Mouse (Mus musculus) CH12.LX (cell line): Measurements from ENCODE around the gene Polr1d. TPM values are rescaled to one million over a fixed set of nuclear protein-coding genes. Genes with fewer than 3 reads are reported as not detected.

Experiments used
- DNase-seq: peaks from one replicate; pipeline ENCODE4 v3.0.0-alpha.2; 2013; ENCODE audit errors: extremely low read depth
- H3K27ac ChIP-seq: 2 replicates; pipeline ENCODE4 v1.5.1; 2012; ENCODE audit warnings: low read depth, mild to moderate bottlenecking, control low read depth, moderate library complexity; ENCODE audit not compliant: insufficient read depth
- H3K27me3 ChIP-seq: replicated peaks from 2 replicates; pipeline ENCODE3; 2012; ENCODE audit warnings: inconsistent platforms
- H3K36me3 ChIP-seq, 2 experiments: replicated peaks in 1 of 2; 2 replicates each; pipeline versions ENCODE3 to v1.6.1; 2012; ENCODE audit warnings: inconsistent platforms in 1 of 2, low read length in 1 of 2, mild to moderate bottlenecking in 1 of 2, mixed read lengths in 1 of 2, moderate library complexity in 1 of 2; ENCODE audit not compliant: control insufficient read depth in 1 of 2, insufficient read depth in 1 of 2
- H3K4me1 ChIP-seq, 2 experiments: 2 replicates each; pipeline ENCODE4 v1.6.1; 2012; ENCODE audit warnings: inconsistent platforms in 1 of 2, moderate library complexity in 1 of 2; ENCODE audit not compliant: insufficient read depth in 2 of 2, control insufficient read depth in 1 of 2
- H3K4me2 ChIP-seq: 2 replicates; pipeline ENCODE4 v1.6.1; 2012; ENCODE audit warnings: low read depth, mild to moderate bottlenecking, control low read depth; ENCODE audit not compliant: poor library complexity, insufficient read depth, severe bottlenecking
- H3K4me3 ChIP-seq, 3 experiments: fragments of 150-350 bp in 1 of 3; sonication (generic) in 1 of 3; replicated peaks in 1 of 3; 2 replicates each; pipeline versions ENCODE3 to v1.5.1; 2011 to 2012; ENCODE audit warnings: low read depth in 2 of 3, low read length in 2 of 3, mild to moderate bottlenecking in 2 of 3, moderate library complexity in 2 of 3, control low read depth in 1 of 3, improper control_type of control experiment in 1 of 3, inconsistent platforms in 1 of 3, mixed read lengths in 1 of 3; ENCODE audit not compliant: poor library complexity in 1 of 3
- H3K79me2 ChIP-seq: replicated peaks from 2 replicates; pipeline ENCODE4 v1.6.1; 2012; ENCODE audit warnings: mild to moderate bottlenecking, moderate library complexity; ENCODE audit not compliant: control insufficient read depth, poor library complexity, insufficient read depth, severe bottlenecking; ENCODE audit errors: extremely low read depth
- H3K9ac ChIP-seq: 2 replicates; pipeline ENCODE4 v1.6.1; 2012; ENCODE audit warnings: low read depth, mild to moderate bottlenecking, control low read depth, moderate library complexity; ENCODE audit not compliant: insufficient read depth
- H3K9me3 ChIP-seq: replicated peaks from 2 replicates; pipeline ENCODE3; 2012; ENCODE audit warnings: low read length, inconsistent platforms, mixed read lengths
- BHLHE40 ChIP-seq: IDR thresholded peaks from 2 replicates; pipeline ENCODE4 v1.6.1; 2011; ENCODE audit warnings: mild to moderate bottlenecking, low read depth, low read length, improper control_type of control experiment
- CHD1 ChIP-seq: IDR thresholded peaks from 2 replicates; pipeline ENCODE4 v1.6.1; 2012; ENCODE audit warnings: low read depth, low read length, improper control_type of control experiment, inconsistent platforms
- CTCF ChIP-seq, 2 experiments: IDR thresholded peaks in 1 of 2; conservative IDR thresholded peaks in 1 of 2; 2 replicates each; pipeline ENCODE4 v1.5.1; 2011 to 2012; ENCODE audit warnings: low read depth in 2 of 2, low read length in 2 of 2, improper control_type of control experiment in 1 of 2, inconsistent platforms in 1 of 2, mild to moderate bottlenecking in 1 of 2, moderate library complexity in 1 of 2
- E2F4 ChIP-seq: IDR thresholded peaks from 2 replicates; pipeline ENCODE4 v1.6.1; 2011; ENCODE audit warnings: low read depth, low read length, improper control_type of control experiment; ENCODE audit not compliant: insufficient replicate concordance
- ELF1 ChIP-seq: IDR thresholded peaks from 2 replicates; pipeline ENCODE4 v1.6.1; 2014; ENCODE audit warnings: low read depth, mild to moderate bottlenecking, inconsistent platforms, low read length, improper control_type of control experiment
- EP300 ChIP-seq: IDR thresholded peaks from 2 replicates; pipeline ENCODE4 v1.6.1; 2011; ENCODE audit warnings: low read length, improper control_type of control experiment
- ETS1 ChIP-seq: conservative IDR thresholded peaks from 2 replicates; pipeline ENCODE4 v1.6.1; 2012; ENCODE audit warnings: low read depth, mild to moderate bottlenecking, inconsistent platforms, low read length, improper control_type of control experiment, moderate library complexity
- HCFC1 ChIP-seq: IDR thresholded peaks from 2 replicates; pipeline ENCODE4 v1.6.1; 2012; ENCODE audit warnings: low read depth, mild to moderate bottlenecking, inconsistent platforms, low read length, improper control_type of control experiment
- IRF4 ChIP-seq: IDR thresholded peaks from 2 replicates; pipeline ENCODE4 v1.6.1; 2014; ENCODE audit warnings: low read depth, mild to moderate bottlenecking, inconsistent platforms, low read length, improper control_type of control experiment
- JUN ChIP-seq: IDR thresholded peaks from 2 replicates; pipeline ENCODE4 v1.6.1; 2011; ENCODE audit warnings: low read depth, mild to moderate bottlenecking, low read length, improper control_type of control experiment, moderate library complexity; ENCODE audit not compliant: insufficient read depth
- JUND ChIP-seq: conservative IDR thresholded peaks from 2 replicates; pipeline ENCODE4 v1.6.1; 2011; ENCODE audit warnings: low read depth, low read length, improper control_type of control experiment
- MAFK ChIP-seq: IDR thresholded peaks from 2 replicates; pipeline ENCODE4 v1.6.1; 2011; ENCODE audit warnings: low read length, improper control_type of control experiment; ENCODE audit not compliant: insufficient replicate concordance
- MAX ChIP-seq: IDR thresholded peaks from 2 replicates; pipeline ENCODE4 v1.6.1; 2011; ENCODE audit warnings: low read length, improper control_type of control experiment
- MAZ ChIP-seq: IDR thresholded peaks from 2 replicates; pipeline ENCODE4 v1.6.1; 2012; ENCODE audit warnings: low read depth, mild to moderate bottlenecking, inconsistent platforms, low read length, improper control_type of control experiment, moderate library complexity
- MEF2A ChIP-seq: IDR thresholded peaks from 2 replicates; pipeline ENCODE4 v1.6.1; 2014; ENCODE audit warnings: low read depth, mild to moderate bottlenecking, inconsistent platforms, low read length, improper control_type of control experiment, borderline replicate concordance
- MXI1 ChIP-seq: IDR thresholded peaks from 2 replicates; pipeline ENCODE4 v1.6.1; 2011; ENCODE audit warnings: mild to moderate bottlenecking, low read depth, low read length, improper control_type of control experiment
- MYC ChIP-seq: IDR thresholded peaks from 2 replicates; pipeline ENCODE4 v1.6.1; 2011; ENCODE audit warnings: low read depth, mild to moderate bottlenecking, improper control_type of control experiment, low read length
- NELFE ChIP-seq: IDR thresholded peaks from 2 replicates; pipeline ENCODE4 v1.6.1; 2011; ENCODE audit warnings: low read depth, low read length, improper control_type of control experiment
- NRF1 ChIP-seq: IDR thresholded peaks from 2 replicates; pipeline ENCODE4 v1.6.1; 2014; ENCODE audit warnings: low read depth, mild to moderate bottlenecking, inconsistent platforms, low read length, improper control_type of control experiment, moderate library complexity
- POLR2A ChIP-seq: IDR thresholded peaks from 2 replicates; pipeline ENCODE4 v1.6.1; 2011; ENCODE audit warnings: low read depth, mild to moderate bottlenecking, improper control_type of control experiment, low read length
- POLR2AphosphoS2 ChIP-seq: IDR thresholded peaks from 2 replicates; pipeline ENCODE4 v1.6.1; 2011; ENCODE audit warnings: low read depth, low read length, improper control_type of control experiment
- SIN3A ChIP-seq: IDR thresholded peaks from 2 replicates; pipeline ENCODE4 v1.6.1; 2012; ENCODE audit warnings: low read length, improper control_type of control experiment, inconsistent platforms
- SMC3 ChIP-seq: IDR thresholded peaks from 2 replicates; pipeline ENCODE4 v1.6.1; 2011; ENCODE audit warnings: low read depth, low read length, improper control_type of control experiment
- TBP ChIP-seq: conservative IDR thresholded peaks from 2 replicates; pipeline ENCODE4 v1.6.1; 2011; ENCODE audit warnings: low read depth, low read length, improper control_type of control experiment
- TCF12 ChIP-seq: IDR thresholded peaks from 2 replicates; pipeline ENCODE4 v1.6.1; 2014; ENCODE audit warnings: low read depth, mild to moderate bottlenecking, inconsistent platforms, low read length, improper control_type of control experiment
- UBTF ChIP-seq: IDR thresholded peaks from 2 replicates; pipeline ENCODE4 v1.6.1; 2012; ENCODE audit warnings: low read depth, mild to moderate bottlenecking, inconsistent platforms, low read length, improper control_type of control experiment, moderate library complexity
- USF1 ChIP-seq: IDR thresholded peaks from 2 replicates; pipeline ENCODE4 v1.6.1; 2014; ENCODE audit warnings: low read depth, mild to moderate bottlenecking, inconsistent platforms, low read length, improper control_type of control experiment
- ZC3H11A ChIP-seq: IDR thresholded peaks from 2 replicates; pipeline ENCODE4 v1.6.1; 2012; ENCODE audit warnings: low read depth, mild to moderate bottlenecking, inconsistent platforms, low read length, improper control_type of control experiment
- ZKSCAN1 ChIP-seq: IDR thresholded peaks from 2 replicates; pipeline ENCODE4 v1.6.1; 2012; ENCODE audit warnings: low read depth, inconsistent platforms, low read length, improper control_type of control experiment, borderline replicate concordance
- ZMIZ1 ChIP-seq: IDR thresholded peaks from 2 replicates; pipeline ENCODE4 v1.6.1; 2012; ENCODE audit warnings: low read depth, mild to moderate bottlenecking, inconsistent platforms, low read length, improper control_type of control experiment
- ZNF384 ChIP-seq: IDR thresholded peaks from 2 replicates; pipeline ENCODE4 v1.6.1; 2012; ENCODE audit warnings: low read depth, low read length, improper control_type of control experiment, inconsistent platforms
- dilution Hi-C: fragments of 300-500 bp; cut with MboI; formaldehyde crosslinking; loops from 2 replicates; pipeline ENCODE4 v1.14.3; 2020; ENCODE audit warnings: low sequenced_read_pairs; ENCODE audit not compliant: extremely low pct_unique_long_range_greater_than_20kb, extremely low pct_ligation_motif_present
- in situ Hi-C: fragments of 300-500 bp; cut with MboI; formaldehyde crosslinking; loops from 3 replicates; pipeline ENCODE4 v1.14.3; 2019; ENCODE audit warnings: low sequenced_read_pairs, low pct_ligation_motif_present, low pct_unique_long_range_greater_than_20kb, mixed read lengths
- polyA plus RNA-seq: library from polyadenylated mRNA; unstranded; fragments of >175 nt; gene quantifications from 2 replicates; pipeline ENCODE4 v1.2.1, GENCODE M21; 2012; ENCODE audit warnings: low read depth; ENCODE audit not compliant: insufficient read length
- total RNA-seq, 2 experiments: library from RNA; depleted of rRNA; stranded (reverse); fragments of 300-350 nt in 1 of 2; fragments of >200 nt in 1 of 2; gene quantifications; 2 replicates each; pipeline ENCODE4 v1.2.3; 2012 to 2014

Polr1d gene
- total and polyA plus RNA-seq, 3 experiments = 293 to 354 (median 300) TPM

- in situ Hi-C loops = no loop called here
- TF ChIP-seq E2F4 (no peak), NELFE (no peak), POLR2AphosphoS2 (no peak), JUND (no peak), MAZ (no peak), EP300 (no peak), ZKSCAN1 (no peak), CHD1 (no peak), MEF2A (no peak)
- Histone ChIP-seq H3K4me1 (peaks cover 3 to 69% of the 10 kb centered on the region in 2 experiments; a peak in 3 of 4 replicates), H3K36me3 (peaks cover 0 to 5% of the 10 kb centered on the region in 2 experiments), H3K79me2 (peaks cover 75% of the 10 kb centered on the region), H3K4me3 (peak overlapping the region; percentile 46 to 79 (median 61)), H3K4me2 (peak overlapping the region; percentile 98), H3K9me3 (no peaks in the 10 kb centered on the region), H3K27me3 (no peaks in the 10 kb centered on the region), H3K9ac (peak overlapping the region; percentile 93), H3K27ac (peak overlapping the region; percentile 85)
- dilution Hi-C loops = no loop called here
- DNase-seq = no peak
Measured at GRCm38 (mm10) chr5:147058661-147059060, 18.2 kb upstream of the Polr1d start.

GRCm38 (mm10) chr5:147059319-147059718, 17.5 kb upstream of the Polr1d start:
- Histone ChIP-seq H3K27ac (peak overlapping the region; percentile 90), H3K9ac (peak overlapping the region; percentile 93), H3K4me2 (peak overlapping the region; percentile 98), H3K79me2 (peaks cover 75% of the 10 kb centered on the region), H3K36me3 (peaks cover 0 to 6% of the 10 kb centered on the region in 2 experiments), H3K27me3 (no peaks in the 10 kb centered on the region), H3K4me1 (peaks cover 8 to 70% of the 10 kb centered on the region in 2 experiments), H3K4me3 (peak overlapping the region; percentile 46 to 79 (median 69)), H3K9me3 (no peaks in the 10 kb centered on the region)
- in situ Hi-C loops = no loop called here
- dilution Hi-C loops = no loop called here
- TF ChIP-seq CTCF (conservative IDR thresholded peaks at IDR 0.05 in 1 of 2, IDR thresholded peaks at IDR 0.05 in 1 of 2; ENCODE audit: low read depth in 2 of 2, low read length in 2 of 2) = no peak
- TF ChIP-seq UBTF = no peak
- peak; percentile 60; the same call in 1 of the 2 replicates for TF ChIP-seq POLR2A
- TF ChIP-seq ELF1 = peak; percentile 73
- peak; percentile 35; the same call in 1 of the 2 replicates for TF ChIP-seq MXI1
- TF ChIP-seq IRF4 = peak; percentile 32; the same call in 1 of the 2 replicates
- TF ChIP-seq MAZ = no peak
- TF ChIP-seq ETS1 = peak; percentile 84
- no peak for TF ChIP-seq NRF1
- no peak for TF ChIP-seq ZC3H11A
- peak; percentile 82 for TF ChIP-seq SIN3A
- TF ChIP-seq CHD1 = no peak; the same call in 1 of the 2 replicates
- TF ChIP-seq JUND = no peak
- peak; percentile 40; the same call in 1 of the 2 replicates for TF ChIP-seq TCF12
- TF ChIP-seq EP300 = no peak; the same call in 1 of the 2 replicates
- TF ChIP-seq E2F4 = no peak
- no peak for TF ChIP-seq MAFK
- TF ChIP-seq HCFC1 = 0 out of 2 replicates have a peak, but pooled peaks have one; percentile 16
- TF ChIP-seq SMC3 = no peak
- no peak for TF ChIP-seq ZMIZ1
- no peak for TF ChIP-seq USF1
- TF ChIP-seq ZKSCAN1 = no peak
- TF ChIP-seq ZNF384 = no peak
- 0 out of 2 replicates have a peak, but pooled peaks have one; percentile 11 for TF ChIP-seq MYC
- no peak for TF ChIP-seq JUN
- TF ChIP-seq NELFE = peak; percentile 49; the same call in 1 of the 2 replicates
- TF ChIP-seq POLR2AphosphoS2 = no peak; the same call in 1 of the 2 replicates
- 0 out of 2 replicates have a peak, but pooled peaks have one; percentile 40 for TF ChIP-seq TBP
- TF ChIP-seq MAX = peak; percentile 62
- TF ChIP-seq BHLHE40 = peak; percentile 38; the same call in 1 of the 2 replicates
- DNase-seq = peak; percentile 74
